Mouse (Mus musculus): ENCODE measurements around the gene Isl2. TPM values are rescaled to one million over a fixed set of nuclear protein-coding genes. Genes with fewer than 3 reads are reported as not detected.

Gene Isl2
- total and polyA plus RNA-seq, 3 experiments: 0.03 TPM; not detected in 2

GRCm38 (mm10) chr9:55544861-55545555, 6.5 kb downstream of the Isl2 start:
- ATAC-seq (ENCODE audit: extremely low read depth, insufficient number of reproducible peaks, low FRiP score, poor library complexity, severe bottlenecking): no peak
- Histone ChIP-seq H3K36me3 (replicated peaks) (no peaks in the 10 kb centered on the region), H3K4me1 (ENCODE audit: insufficient read depth, low read depth, low read length) (peaks cover 3% of the 10 kb centered on the region; the same call in 1 of the 2 replicates), H3K4me3 (ENCODE audit: low read depth, low read length) (no peak overlapping the region), H3K27me3 (ENCODE audit: insufficient read depth, low read length) (peaks cover 64% of the 10 kb centered on the region), H3K9me3 (replicated peaks) (peaks cover 12% of the 10 kb centered on the region)
- TF ChIP-seq GATA1 (IDR thresholded peaks at IDR 0.05; ENCODE audit: borderline replicate concordance, low read length) (no peak), CTCF (IDR thresholded peaks at IDR 0.05; ENCODE audit: low read depth, low read length) (no peak), POLR2AphosphoS5 (IDR thresholded peaks at IDR 0.05; ENCODE audit: insufficient replicate concordance, low read depth, low read length) (no peak), TAL1 (conservative IDR thresholded peaks at IDR 0.05; ENCODE audit: low read depth, low read length) (no peak), GATA2 (IDR thresholded peaks at IDR 0.05; ENCODE audit: borderline replicate concordance, low read depth, low read length) (no peak)
- DNase-seq (ENCODE audit: low spot score): no peak

- no peak for DNase-seq (ENCODE audit: low spot score)
- H3K4me3 ChIP-seq (ENCODE audit: low read depth, low read length): no peak overlapping the region
- ATAC-seq (ENCODE audit: extremely low read depth, insufficient number of reproducible peaks, low FRiP score, poor library complexity, severe bottlenecking): no peak
- TF ChIP-seq POLR2AphosphoS5 (IDR thresholded peaks at IDR 0.05; ENCODE audit: insufficient replicate concordance, low read depth, low read length) (no peak), GATA1 (IDR thresholded peaks at IDR 0.05; ENCODE audit: borderline replicate concordance, low read length) (no peak), GATA2 (IDR thresholded peaks at IDR 0.05; ENCODE audit: borderline replicate concordance, low read depth, low read length) (no peak), TAL1 (conservative IDR thresholded peaks at IDR 0.05; ENCODE audit: low read depth, low read length) (no peak), CTCF (IDR thresholded peaks at IDR 0.05; ENCODE audit: low read depth, low read length) (no peak)
- H3K36me3 ChIP-seq (replicated peaks): no peaks in the 10 kb centered on the region
- peaks cover 57% of the 10 kb centered on the region for H3K27me3 ChIP-seq (ENCODE audit: insufficient read depth, low read length)
- peaks cover 12% of the 10 kb centered on the region for H3K9me3 ChIP-seq (replicated peaks)
- H3K4me1 ChIP-seq (ENCODE audit: insufficient read depth, low read depth, low read length): peaks cover 3% of the 10 kb centered on the region; the same call in 1 of the 2 replicates
Measured at GRCm38 (mm10) chr9:55545556-55546175, 7.2 kb downstream of the Isl2 start.

- Histone ChIP-seq H3K4me1 (ENCODE audit: insufficient read depth, low read depth, low read length) (no peaks in the 10 kb centered on the region; the same call in 1 of the 2 replicates), H3K9me3 (replicated peaks) (peaks cover 12% of the 10 kb centered on the region), H3K27me3 (ENCODE audit: insufficient read depth, low read length) (peaks cover 52% of the 10 kb centered on the region), H3K4me3 (ENCODE audit: low read depth, low read length) (no peak overlapping the region), H3K36me3 (replicated peaks) (no peaks in the 10 kb centered on the region)
- DNase-seq (ENCODE audit: low spot score) (no peak), ATAC-seq (ENCODE audit: extremely low read depth, insufficient number of reproducible peaks, low FRiP score, poor library complexity, severe bottlenecking) (no peak)
- TF ChIP-seq TAL1 (conservative IDR thresholded peaks at IDR 0.05; ENCODE audit: low read depth, low read length) (no peak), CTCF (IDR thresholded peaks at IDR 0.05; ENCODE audit: low read depth, low read length) (no peak)
Measured at GRCm38 (mm10) chr9:55546176-55547010, 7.9 kb downstream of the Isl2 start.

- ATAC-seq (ENCODE audit: extremely low read depth, insufficient number of reproducible peaks, low FRiP score, poor library complexity, severe bottlenecking) (no peak), DNase-seq (ENCODE audit: low spot score) (no peak)
- no peaks in the 10 kb centered on the region for H3K36me3 ChIP-seq (replicated peaks)
- H3K4me3 ChIP-seq (ENCODE audit: low read depth, low read length): no peak overlapping the region
- no peak for TF ChIP-seq POLR2AphosphoS5 (IDR thresholded peaks at IDR 0.05; ENCODE audit: insufficient replicate concordance, low read depth, low read length)
- no peak for TF ChIP-seq CTCF (IDR thresholded peaks at IDR 0.05; ENCODE audit: low read depth, low read length)
- H3K9me3 ChIP-seq (replicated peaks): peaks cover 4% of the 10 kb centered on the region
- H3K4me1 ChIP-seq (ENCODE audit: insufficient read depth, low read depth, low read length): no peaks in the 10 kb centered on the region
- H3K27me3 ChIP-seq (ENCODE audit: insufficient read depth, low read length): peaks cover 32% of the 10 kb centered on the region; the same call in 1 of the 2 replicates
Measured at GRCm38 (mm10) chr9:55548871-55549270, 10.4 kb downstream of the Isl2 start.

GRCm38 (mm10) chr9:55549302-55549890, 10.9 kb downstream of the Isl2 start:
- peaks cover 27% of the 10 kb centered on the region; the same call in 1 of the 2 replicates for H3K27me3 ChIP-seq (ENCODE audit: insufficient read depth, low read length)
- H3K4me3 ChIP-seq (ENCODE audit: low read depth, low read length): no peak overlapping the region
- TF ChIP-seq CTCF (IDR thresholded peaks at IDR 0.05; ENCODE audit: low read depth, low read length) (no peak), POLR2AphosphoS5 (IDR thresholded peaks at IDR 0.05; ENCODE audit: insufficient replicate concordance, low read depth, low read length) (no peak), GATA2 (IDR thresholded peaks at IDR 0.05; ENCODE audit: borderline replicate concordance, low read depth, low read length) (no peak), GATA1 (IDR thresholded peaks at IDR 0.05; ENCODE audit: borderline replicate concordance, low read length) (no peak), TAL1 (conservative IDR thresholded peaks at IDR 0.05; ENCODE audit: low read depth, low read length) (no peak)
- no peaks in the 10 kb centered on the region for H3K4me1 ChIP-seq (ENCODE audit: insufficient read depth, low read depth, low read length)
- H3K36me3 ChIP-seq (replicated peaks): no peaks in the 10 kb centered on the region
- H3K9me3 ChIP-seq (replicated peaks): peaks cover 4% of the 10 kb centered on the region
- ATAC-seq (ENCODE audit: extremely low read depth, insufficient number of reproducible peaks, low FRiP score, poor library complexity, severe bottlenecking) (no peak), DNase-seq (ENCODE audit: low spot score) (no peak)

GRCm38 (mm10) chr9:55554986-55555385, 16.5 kb downstream of the Isl2 start:
- no peaks in the 10 kb centered on the region for H3K9me3 ChIP-seq (replicated peaks)
- H3K27me3 ChIP-seq (ENCODE audit: insufficient read depth, low read length): no peaks in the 10 kb centered on the region
- no peak overlapping the region for H3K4me3 ChIP-seq (ENCODE audit: low read depth, low read length)
- ATAC-seq (ENCODE audit: extremely low read depth, insufficient number of reproducible peaks, low FRiP score, poor library complexity, severe bottlenecking): no peak
- DNase-seq (ENCODE audit: low spot score): no peak
- no peaks in the 10 kb centered on the region for H3K36me3 ChIP-seq (replicated peaks)
- no peaks in the 10 kb centered on the region for H3K4me1 ChIP-seq (ENCODE audit: insufficient read depth, low read depth, low read length)
- TF ChIP-seq CTCF (IDR thresholded peaks at IDR 0.05; ENCODE audit: low read depth, low read length): no peak
